Mouse (Mus musculus) testis, postnatal 10 days (tissue): ENCODE data around the gene Ddah2.
A peak's percentile ranks its signal among the peaks of the same experiment; 100 is the strongest.

Source experiments
- DNase-seq: peaks from one replicate; pipeline ENCODE4 v3.0.0; 2021; ENCODE audit warnings: low spot score

Ddah2 gene

DNA sequence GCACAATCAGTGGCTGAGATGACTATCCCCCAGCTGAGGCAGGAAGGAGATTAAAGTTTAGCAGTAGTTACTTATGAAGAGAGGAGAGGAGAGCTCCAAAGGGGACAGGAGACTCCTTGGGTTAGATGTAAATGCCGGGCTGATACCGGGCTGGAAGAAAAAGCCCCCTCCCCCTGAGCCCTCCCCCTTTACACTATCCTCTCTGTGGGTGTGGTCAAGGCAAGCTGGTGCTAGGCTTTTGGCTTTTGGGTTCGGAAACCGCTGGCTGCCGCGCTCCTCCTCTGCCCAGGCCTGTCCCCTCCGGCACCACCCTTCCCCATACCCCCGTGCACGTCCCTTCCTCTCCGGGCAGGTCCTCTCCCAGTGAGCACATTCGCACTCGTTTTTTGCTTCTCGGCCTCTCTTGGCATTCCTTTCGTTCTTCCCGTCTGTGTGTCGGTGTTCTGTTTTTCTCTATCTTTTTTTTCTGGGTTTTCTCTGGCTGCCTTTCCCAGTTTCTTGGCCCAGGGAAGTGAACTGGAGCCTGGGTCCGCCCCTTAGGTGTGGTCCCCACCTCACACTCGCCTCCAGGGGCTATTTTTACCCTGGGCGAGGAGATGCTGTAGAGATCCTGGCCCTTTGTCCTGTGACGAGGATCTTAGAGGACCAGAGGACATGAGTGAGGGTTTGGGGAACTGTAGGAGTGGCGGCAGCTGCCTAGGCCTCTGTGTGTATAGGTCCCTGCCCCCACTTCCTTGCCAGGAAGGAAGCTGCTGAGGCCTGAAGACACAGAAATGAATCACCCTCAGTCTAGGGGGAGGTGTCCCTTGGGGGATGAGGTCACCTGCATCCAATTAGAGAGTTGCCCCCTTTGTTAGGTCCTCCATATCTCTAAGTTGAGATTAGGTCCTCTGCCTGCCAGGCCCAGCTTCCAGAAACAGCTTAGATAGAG lies 7.4 kb upstream of the Ddah2 start:
- peak; percentile 67 for DNase-seq

- DNase-seq, result no peak
Measured at GRCm38 (mm10) chr17:35052271-35052798, 6.5 kb upstream of the Ddah2 start.

- no peak for DNase-seq
Measured at GRCm38 (mm10) chr17:35055691-35056495, 2.9 kb upstream of the Ddah2 start.

GRCm38 (mm10) chr17:35057090-35057489 lies 1.7 kb upstream of the Ddah2 start:
- DNase-seq, result no peak

DNA sequence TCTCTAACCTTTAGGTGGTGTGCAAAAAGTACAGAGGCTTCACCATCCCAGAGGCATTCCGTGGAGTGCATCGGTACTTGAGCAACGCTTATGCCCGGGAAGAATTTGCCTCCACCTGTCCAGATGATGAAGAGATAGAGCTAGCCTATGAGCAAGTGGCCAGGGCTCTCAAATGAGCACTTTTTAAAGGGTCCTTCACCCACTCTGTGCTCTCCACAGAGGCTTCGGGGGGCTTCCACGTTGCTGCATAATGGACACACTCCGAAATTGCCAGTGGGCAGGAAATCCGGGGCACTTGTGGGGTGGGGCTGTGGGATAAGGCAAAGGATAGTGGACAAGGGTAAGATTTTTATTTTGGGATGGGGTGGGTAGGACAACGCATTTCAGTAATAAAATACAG lies 519 bp upstream of the Ddah2 start:
- no peak for DNase-seq

DNA sequence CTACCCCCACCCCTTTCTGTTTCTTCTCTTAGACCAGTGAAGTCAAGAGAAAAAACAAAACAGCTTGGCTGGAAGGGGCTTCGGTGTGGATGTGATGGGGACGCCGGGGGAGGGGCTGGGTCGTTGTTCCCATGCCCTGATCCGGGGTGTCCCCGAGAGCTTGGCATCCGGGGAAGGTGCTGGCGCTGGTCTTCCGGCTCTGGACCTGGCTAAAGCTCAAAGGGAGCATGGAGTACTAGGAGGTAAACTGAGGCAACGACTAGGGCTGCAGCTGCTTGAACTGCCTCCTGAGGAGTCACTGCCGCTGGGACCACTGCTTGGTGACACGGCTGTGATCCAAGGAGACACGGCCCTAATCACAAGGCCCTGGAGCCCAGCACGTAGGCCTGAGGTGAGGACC lies 1.2 kb downstream of the Ddah2 start:
- DNase-seq, result no peak

DNA sequence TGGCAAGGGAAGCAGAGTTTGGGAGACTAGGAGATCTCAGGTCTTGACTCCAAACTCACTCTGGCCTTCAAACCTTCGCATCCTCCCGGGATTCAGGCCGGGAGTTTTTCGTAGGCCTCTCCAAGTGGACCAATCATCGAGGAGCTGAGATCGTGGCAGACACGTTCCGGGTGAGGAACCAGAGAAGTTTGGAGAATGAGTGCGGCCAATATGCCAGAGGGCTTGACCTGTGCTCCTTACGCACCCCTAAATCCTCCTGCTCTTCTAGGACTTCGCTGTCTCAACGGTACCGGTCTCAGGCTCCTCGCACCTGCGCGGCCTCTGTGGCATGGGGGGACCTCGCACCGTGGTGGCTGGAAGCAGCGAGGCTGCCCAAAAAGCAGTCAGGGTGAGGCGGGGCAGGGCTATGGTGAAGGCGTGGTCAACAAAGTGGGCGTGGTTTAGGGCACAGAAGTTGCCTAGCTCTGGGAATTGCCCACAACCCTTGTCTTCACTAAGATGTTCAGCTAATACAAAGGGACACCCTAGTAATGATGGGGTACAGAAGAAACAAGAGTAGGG lies 2.0 kb downstream of the Ddah2 start:
- DNase-seq, result peak; percentile 70

GRCm38 (mm10) chr17:35061299-35061698 lies 2.5 kb downstream of the Ddah2 start:
- no peak for DNase-seq

DNA sequence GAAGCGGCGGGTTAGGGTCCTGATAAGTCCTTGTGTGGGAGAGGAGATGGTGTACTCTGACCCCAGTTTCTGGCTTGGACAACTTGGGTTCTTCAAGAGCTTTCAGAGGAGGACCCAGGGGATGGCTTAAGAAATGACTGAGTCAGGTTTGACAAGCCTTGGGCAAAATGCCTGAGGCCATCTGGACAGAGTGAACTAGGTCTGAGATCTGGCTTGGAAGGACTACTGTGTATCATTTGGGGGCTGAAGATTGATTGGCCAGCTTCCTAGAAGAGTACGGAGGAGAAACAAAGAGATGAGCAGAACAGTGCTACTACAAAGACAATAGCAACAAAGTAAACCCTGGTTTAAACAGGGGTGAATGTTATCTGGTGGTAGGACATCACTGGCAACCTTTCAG lies 4.6 kb downstream of the Ddah2 start:
- DNase-seq, result peak; percentile 67

- no peak for DNase-seq
Measured at GRCm38 (mm10) chr17:35064378-35064877, 5.6 kb downstream of the Ddah2 start.

DNA sequence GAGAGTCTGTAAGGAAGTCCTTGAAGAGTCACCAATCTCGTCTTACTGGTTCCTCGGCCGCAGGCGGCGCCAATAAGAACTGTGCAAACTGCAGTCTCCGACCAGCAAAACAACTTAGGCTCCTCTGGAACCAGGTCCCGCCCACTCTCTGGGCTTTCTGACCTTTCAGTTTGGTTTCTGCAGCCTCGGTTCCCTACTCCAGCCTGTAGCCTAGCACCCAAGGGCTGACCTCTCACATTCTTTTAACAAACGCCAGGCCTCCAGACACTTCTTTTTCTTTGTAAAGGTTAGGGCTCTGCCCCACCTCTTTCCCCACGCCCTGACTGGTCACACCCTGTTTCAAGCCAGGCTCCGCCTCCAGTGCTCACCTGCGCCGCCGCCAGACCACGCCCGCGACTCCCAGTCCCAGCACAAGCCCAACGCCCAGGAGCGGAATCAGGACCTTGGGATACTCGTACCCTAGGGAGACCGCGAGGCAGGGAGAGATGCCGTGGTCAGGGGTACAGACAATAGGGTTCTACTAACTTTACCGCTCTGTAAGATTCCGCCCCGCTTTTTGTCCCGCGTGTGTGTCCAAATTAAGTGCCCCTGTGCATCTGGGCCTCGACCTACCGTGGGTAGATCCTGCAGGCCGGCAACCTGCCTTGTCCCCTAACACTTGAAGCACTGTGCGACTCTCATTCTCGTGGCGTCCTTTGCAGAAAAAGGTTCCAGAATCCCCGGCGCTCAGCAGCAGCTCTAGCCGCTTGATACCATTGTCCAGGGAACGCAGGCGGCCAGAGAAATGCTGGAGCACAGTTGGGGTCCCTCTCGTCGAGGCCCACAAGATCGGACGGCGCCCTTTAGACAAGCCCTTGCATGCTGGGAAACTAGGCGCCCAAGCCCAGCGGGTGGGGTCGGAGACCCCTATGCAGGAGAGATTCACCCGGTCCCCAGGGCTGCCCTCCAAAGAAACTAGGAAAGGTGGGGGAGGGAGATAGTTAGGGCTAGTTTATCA lies 6.4 kb downstream of the Ddah2 start, which contains the start of gene Ly6g6c:
TSS of gene Ly6g6c (plus strand) at position 438 of the 997 bp plus-strand sequence.
- peak; percentile 79 for DNase-seq

- DNase-seq, result no peak
Measured at GRCm38 (mm10) chr17:35066084-35066483, 7.2 kb downstream of the Ddah2 start, which contains the start of gene Mpig6b. TSS of gene Mpig6b (minus strand) at chr17:35066184.

- no peak for DNase-seq
Measured at GRCm38 (mm10) chr17:35068213-35068914, 9.5 kb downstream of the Ddah2 start.

GRCm38 (mm10) chr17:35070556-35071229 lies 11.9 kb downstream of the Ddah2 start:
- DNase-seq, result no peak

DNA sequence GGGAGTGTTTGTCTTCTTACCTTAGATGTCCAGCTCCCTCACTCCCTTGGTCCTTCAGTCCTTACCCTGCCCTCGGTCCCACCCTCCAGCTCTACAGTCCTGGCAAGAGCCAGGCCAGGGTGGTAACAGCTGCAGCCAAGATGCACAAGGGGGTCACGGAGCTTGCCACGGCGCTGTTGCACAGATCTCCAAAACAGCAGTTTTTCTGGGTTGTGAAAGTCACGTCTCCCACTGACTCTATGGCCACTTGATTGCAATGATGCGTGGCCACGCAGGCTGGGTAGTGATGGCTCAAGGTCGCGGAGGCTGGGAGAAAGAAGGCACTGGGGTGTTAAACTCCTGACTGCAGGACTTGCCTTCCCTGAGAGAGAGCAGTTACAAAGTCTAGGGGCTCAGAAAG lies 12.6 kb downstream of the Ddah2 start:
- DNase-seq, result no peak

- no peak for DNase-seq
Measured at GRCm38 (mm10) chr17:35074097-35074496, 15.3 kb downstream of the Ddah2 start.

- no peak for DNase-seq
Measured at GRCm38 (mm10) chr17:35076507-35077176, 17.8 kb downstream of the Ddah2 start, which contains the start of gene Ly6g6e. TSS of gene Ly6g6e (plus strand) at chr17:35076902.

DNA sequence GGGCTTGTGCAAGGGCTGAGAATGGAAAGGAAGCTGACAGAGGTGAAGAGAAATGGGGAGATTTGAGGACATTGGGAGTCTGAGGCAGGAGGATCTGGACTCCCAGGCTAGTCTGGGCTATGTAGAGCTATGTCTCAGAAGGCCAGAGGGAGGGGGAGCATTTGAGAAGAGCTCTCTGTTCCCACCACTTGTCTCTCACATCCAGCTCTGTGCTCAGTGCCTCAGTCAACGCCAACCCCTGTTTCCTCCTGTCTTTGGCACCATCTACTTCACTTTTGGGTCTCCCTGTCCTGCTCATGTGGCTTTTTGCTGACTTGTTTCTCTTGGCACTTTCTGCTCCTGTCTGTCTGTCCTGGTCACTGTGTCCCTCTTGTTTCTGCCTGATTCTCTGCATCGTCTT lies 18.4 kb downstream of the Ddah2 start:
- DNase-seq, result no peak

DNA sequence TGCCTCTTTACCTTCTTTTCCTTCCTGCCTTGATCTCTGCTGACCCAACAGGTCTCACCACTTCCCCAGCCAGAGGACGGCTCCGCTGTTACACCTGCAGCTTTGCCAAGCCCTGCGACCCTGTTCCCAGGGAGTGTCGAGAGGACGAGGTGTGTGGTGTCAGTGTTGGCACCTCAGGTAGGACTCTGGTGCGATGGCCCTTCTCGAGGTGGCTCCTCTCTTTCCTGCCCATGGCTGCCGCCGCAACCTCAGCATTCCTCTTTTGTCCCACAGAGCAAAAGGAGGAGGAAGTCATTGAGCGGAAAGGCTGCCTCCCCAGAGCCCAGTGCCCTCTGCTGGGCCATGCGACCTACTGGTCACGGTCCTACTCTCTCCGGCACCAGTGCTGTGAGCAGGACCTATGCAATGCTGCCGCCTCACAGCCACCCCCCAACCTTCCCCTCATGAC lies 19.0 kb downstream of the Ddah2 start, which contains the start of gene Ly6g6d:
TSS of gene Ly6g6d (minus strand) at position 280 of the 448 bp plus-strand sequence.
- DNase-seq, result no peak
